Comparison of ENCODE assay signal across 26 mouse cellular contexts in genomic region chr4:98622180-98622579, GRCm38 (mm10).
A peak's percentile ranks its signal among the peaks of the same experiment; 100 is the strongest.
DNase-seq lines count a peak whose midpoint lies in the region; ATAC-seq and TF ChIP-seq lines count a peak whose summit lies in the region.
"Had no signal": no experiment of that assay in that cellular context is flagged by ENCODE, and none has a peak within 500 bp of the region (broad histone marks: within the 10 kb centered on the region; RNA-seq: fewer than 3 reads in every experiment).

No protein-coding gene starts in this region.

- intact Hi-C loops in left cerebral cortex, adult 2 months (cut with DNase I), result loop anchor here (2.0 kb wide), 1 partner anchor 79 kb away; no protein-coding TSS in a partner anchor
- intact Hi-C loops in left cerebral cortex, postnatal 25 days (cut with DNase I), result no loop called here

- no peaks in the 10 kb centered on the region for H3K27me3 ChIP-seq in intestine, postnatal 0 days (replicated peaks; ENCODE audit: control insufficient read depth, insufficient read depth, low read length)
- H3K27me3 ChIP-seq in forebrain, embryonic 16.5 days (replicated peaks; ENCODE audit: control insufficient read depth, insufficient read depth, low read length), result no peaks in the 10 kb centered on the region
- H3K27me3 ChIP-seq: embryonic facial prominence, embryonic 13.5 days; limb, embryonic 13.5 days; lung, embryonic 15.5 days had no signal

- no peaks in the 10 kb centered on the region; the same call in 1 of the 2 replicates for H3K36me3 ChIP-seq in intestine, postnatal 0 days (ENCODE audit: control insufficient read depth, insufficient read depth)
- H3K36me3 ChIP-seq in forebrain, embryonic 16.5 days (ENCODE audit: control insufficient read depth, insufficient read depth), result no peaks in the 10 kb centered on the region
- H3K36me3 ChIP-seq: embryonic facial prominence, embryonic 13.5 days; forebrain, embryonic 10.5 days; limb, embryonic 13.5 days; lung, embryonic 15.5 days had no signal

- H3K9me3 ChIP-seq in intestine, postnatal 0 days (ENCODE audit: control insufficient read depth), result no peaks in the 10 kb centered on the region
- no peaks in the 10 kb centered on the region for H3K9me3 ChIP-seq in forebrain, embryonic 16.5 days (ENCODE audit: control insufficient read depth, low read length)
- H3K9me3 ChIP-seq: embryonic facial prominence, embryonic 13.5 days; forebrain, embryonic 10.5 days; limb, embryonic 13.5 days; lung, embryonic 15.5 days had no signal

- no peak for DNase-seq in left cerebral cortex, adult 2 months (ENCODE audit: extremely low spot score in 1 of 2, low spot score in 2 of 2)
- no peak for DNase-seq in left cerebral cortex, postnatal 25 days (ENCODE audit: low spot score in 2 of 2)
- DNase-seq in adipocyte (ENCODE audit: low spot score), result peak; percentile 22
- no peak for DNase-seq in kidney, adult 11 months
- DNase-seq: adrenal gland, adult 8-10 months; cerebellum, adult 8-10 months; cerebellum, postnatal 36 days; forebrain, postnatal 0 days; gastrocnemius, postnatal 10 days; kidney, postnatal 14 days; layer of hippocampus, adult 9-11 months; right cerebral cortex, adult 18-20 months; right cerebral cortex, postnatal 4 days; thymus, postnatal 14 days had no signal

- no peak overlapping the region for H3K4me3 ChIP-seq in left cerebral cortex, adult 2 months
- no peak overlapping the region for H3K4me3 ChIP-seq in intestine, postnatal 0 days (ENCODE audit: low read depth, low read length)
- no peak overlapping the region for H3K4me3 ChIP-seq in forebrain, embryonic 16.5 days (replicated peaks; ENCODE audit: low read length)
- H3K4me3 ChIP-seq: embryonic facial prominence, embryonic 13.5 days; forebrain, embryonic 10.5 days; limb, embryonic 13.5 days; lung, embryonic 15.5 days had no signal

- H3K4me1 ChIP-seq in intestine, postnatal 0 days (replicated peaks; ENCODE audit: control insufficient read depth, insufficient read depth, low read length), result no peaks in the 10 kb centered on the region
- H3K4me1 ChIP-seq in forebrain, embryonic 16.5 days (replicated peaks; ENCODE audit: control insufficient read depth, insufficient read depth, low read length), result peaks cover 5% of the 10 kb centered on the region

- H3K9ac ChIP-seq in intestine, postnatal 0 days (ENCODE audit: low read depth, low read length), result no peak overlapping the region
- H3K9ac ChIP-seq in forebrain, embryonic 16.5 days (replicated peaks; ENCODE audit: low read depth, low read length), result no peak overlapping the region
- H3K9ac ChIP-seq: embryonic facial prominence, embryonic 13.5 days; forebrain, postnatal 0 days; hindbrain, embryonic 14.5 days; limb, embryonic 13.5 days; lung, embryonic 15.5 days had no signal

- peak overlapping the region; percentile 21; the same call in 1 of the 2 replicates for H3K27ac ChIP-seq in left cerebral cortex, adult 2 months
- no peak overlapping the region for H3K27ac ChIP-seq in intestine, postnatal 0 days (ENCODE audit: low read depth, low read length)
- no peak overlapping the region for H3K27ac ChIP-seq in forebrain, embryonic 16.5 days (ENCODE audit: low read length)
- H3K27ac ChIP-seq: embryonic facial prominence, embryonic 13.5 days; forebrain, embryonic 10.5 days; hindbrain, embryonic 14.5 days; limb, embryonic 13.5 days; lung, embryonic 15.5 days had no signal

- TF ChIP-seq CTCF in left cerebral cortex, adult 2 months (IDR thresholded peaks at IDR 0.05), result no peak
- no peak for TF ChIP-seq CTCF in intestine, postnatal 0 days (IDR thresholded peaks at IDR 0.05; ENCODE audit: low read depth)

- WGBS in intestine, postnatal 0 days, result 43% methylated on average over 1 of the region's 1 CpGs
- 72% methylated on average over 1 of the region's 1 CpGs for WGBS in forebrain, embryonic 16.5 days

- ATAC-seq in intestine, postnatal 0 days, result 0 out of 2 replicates have a peak, but pooled peaks have one; percentile 25
- no peak for ATAC-seq in forebrain, embryonic 16.5 days
- ATAC-seq in megakaryocyte-erythroid progenitor cell, adult 5-6 weeks (replicated peaks; ENCODE audit: low FRiP score, low TSS enrichment, poor library complexity, severe bottlenecking), result no peak
- ATAC-seq: forebrain, postnatal 0 days; inflammation-experienced regulatory T-cells, adult 6 months had no signal

- H3K4me2 ChIP-seq in intestine, postnatal 0 days (replicated peaks; ENCODE audit: low read depth), result no peak overlapping the region
- H3K4me2 ChIP-seq in forebrain, embryonic 16.5 days (ENCODE audit: low read length), result no peak overlapping the region
- H3K4me2 ChIP-seq: embryonic facial prominence, embryonic 13.5 days; heart, embryonic 11.5 days; hindbrain, embryonic 14.5 days; limb, embryonic 13.5 days; liver, embryonic 11.5 days; lung, embryonic 15.5 days; midbrain, embryonic 11.5 days had no signal
